Mouse (Mus musculus): ENCODE results near the gene Tfap2e. TPM values are rescaled to one million over a fixed set of nuclear protein-coding genes. Genes with fewer than 3 reads are reported as not detected.

Tfap2e gene
- total RNA-seq (2023) = not detected

DNA sequence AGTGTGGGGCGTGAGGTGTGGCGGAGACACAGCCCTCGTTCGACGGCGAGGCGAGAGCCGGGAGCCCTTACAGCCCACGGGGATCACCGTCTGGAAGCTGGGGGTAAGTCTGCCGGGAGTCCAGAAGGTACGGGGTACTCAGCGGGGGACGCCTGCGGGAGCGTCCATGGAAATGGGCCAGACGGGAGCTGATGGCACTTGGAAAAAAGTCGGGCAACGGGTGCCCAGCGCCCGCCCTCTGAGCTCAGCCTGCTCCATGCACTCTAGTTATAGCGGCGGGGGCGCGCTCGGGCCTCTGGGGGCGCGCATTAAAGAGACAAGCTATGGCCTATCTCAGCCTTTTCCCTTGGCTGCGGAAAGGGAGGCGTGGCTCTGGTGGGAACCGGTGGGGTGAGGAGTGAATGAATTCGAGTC lies at the start of gene Tfap2e:
Gene Tfap2e, minus strand, starts transcription at position 240 of the 414 bp plus-strand sequence.

DNA sequence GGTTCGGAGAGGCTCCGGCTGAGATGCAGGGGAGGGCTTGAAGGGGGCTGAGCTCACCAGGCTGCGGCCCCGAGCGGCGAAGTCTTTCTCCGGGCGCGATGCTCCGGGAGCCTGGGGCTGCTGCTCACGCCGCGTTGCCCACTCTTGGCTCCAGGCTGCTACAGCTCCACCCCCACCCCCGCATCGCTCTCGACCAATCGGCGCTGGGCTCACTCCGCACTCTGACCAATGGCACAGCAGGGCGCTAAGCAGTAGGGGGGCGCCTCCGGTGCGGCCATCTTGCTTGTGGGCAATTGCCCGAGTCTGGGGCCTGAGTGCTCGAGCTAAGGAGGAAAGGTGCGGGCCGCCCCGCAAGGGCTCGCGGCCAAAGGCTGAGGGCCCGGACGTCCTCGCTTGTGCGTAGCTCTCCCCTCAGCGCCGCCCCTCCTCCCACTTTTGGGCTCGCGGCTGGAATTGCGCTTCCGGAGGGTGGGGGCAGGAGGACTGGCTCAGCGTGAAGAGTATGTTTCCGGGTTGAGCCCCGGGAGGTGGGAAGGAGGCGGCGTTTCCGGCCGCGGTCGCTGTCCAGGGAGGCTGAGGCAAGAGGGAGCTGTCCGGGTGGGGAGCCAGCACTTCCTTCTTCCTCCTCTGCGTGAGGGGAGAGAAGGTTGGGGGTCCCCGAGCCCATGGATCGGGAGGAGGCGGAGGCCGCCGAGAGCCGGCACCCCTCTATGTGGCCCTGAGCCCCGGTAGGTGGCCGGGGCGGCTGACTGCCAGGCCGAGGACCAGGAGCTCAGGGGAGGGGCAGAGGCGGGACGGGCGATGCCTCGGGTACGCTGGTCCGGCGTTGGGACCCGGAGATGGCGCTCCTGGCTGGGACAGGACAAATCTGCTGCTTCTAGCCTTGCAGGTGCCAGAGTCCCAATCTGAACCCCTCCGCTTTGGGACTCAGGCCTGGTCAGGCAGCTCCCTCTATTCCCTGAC lies 17.5 kb upstream of the Tfap2e start, which contains the start of the genes Ncdn and AU040320:
Gene Ncdn, minus strand, starts transcription at position 171 of the 963 bp plus-strand sequence.
Gene AU040320, plus strand, starts transcription at position 277 of the 963 bp plus-strand sequence.

DNA sequence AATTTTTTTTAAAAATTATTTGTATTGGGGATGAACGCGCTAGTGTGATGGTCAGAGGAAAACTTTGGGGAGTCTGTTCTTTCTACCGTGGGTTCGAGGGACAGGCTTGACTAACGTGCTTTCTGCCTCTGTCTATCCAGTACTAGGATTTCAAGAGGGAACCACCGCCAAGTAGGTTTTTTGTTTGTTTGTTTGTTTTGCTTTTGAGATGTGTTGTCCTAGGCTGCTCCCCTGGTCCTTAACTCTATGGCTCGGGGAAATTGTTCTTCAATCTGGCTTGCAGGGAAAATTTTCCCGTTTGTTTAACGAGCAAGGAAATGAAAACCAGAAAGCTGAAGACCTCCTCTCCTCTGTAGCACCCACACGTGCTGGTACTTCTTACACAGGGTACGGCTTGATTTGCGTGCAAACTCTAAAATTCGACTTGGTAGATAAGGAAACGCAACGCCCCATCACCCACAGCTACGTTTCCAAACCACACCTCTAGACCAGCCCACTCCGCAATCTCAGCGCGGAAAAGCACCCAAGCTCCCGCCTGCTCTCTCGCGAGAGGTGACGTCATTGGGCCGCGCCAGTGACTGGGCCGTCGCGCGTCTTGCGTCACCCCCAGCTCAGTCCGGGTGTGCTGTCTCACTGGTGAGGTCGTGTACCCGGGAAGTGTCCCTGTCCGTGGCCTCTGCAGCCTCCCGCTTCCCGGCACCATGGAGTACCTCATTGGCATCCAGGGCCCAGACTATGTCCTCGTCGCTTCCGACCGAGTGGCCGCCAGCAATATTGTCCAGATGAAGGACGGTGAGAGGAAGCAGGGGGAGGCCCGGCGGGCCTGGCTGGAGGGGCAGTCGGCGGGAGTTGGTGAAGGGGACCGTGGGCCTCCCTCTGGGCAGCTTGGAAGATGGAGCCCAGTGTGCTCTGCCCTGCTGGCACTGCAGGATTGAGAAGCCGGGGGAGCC lies 58.7 kb downstream of the Tfap2e start, which contains the start of gene Psmb2:
Gene Psmb2, plus strand, starts transcription at position 577 of the 950 bp plus-strand sequence.

Other genes starting within 250 kb of the Tfap2e start
- 0.50 TPM for gene Ago4, start 202.8 kb downstream of the Tfap2e start, total RNA-seq (2023)
- 13.7 TPM for gene Clspn, start 179.3 kb downstream of the Tfap2e start, total RNA-seq (2023)
- 0.38 TPM for gene 5730409E04Rik, start 126.4 kb downstream of the Tfap2e start, total RNA-seq (2023)
- 86.8 TPM for gene Psmb2, start 58.6 kb downstream of the Tfap2e start, total RNA-seq (2023)
- 34.6 TPM for gene Ncdn, start 17.2 kb upstream of the Tfap2e start, total RNA-seq (2023)
- 50.2 TPM for gene AU040320, start 17.3 kb upstream of the Tfap2e start, total RNA-seq (2023)
- gene Zmym4, start 231.9 kb upstream of the Tfap2e start, total RNA-seq (2023) = 45.2 TPM